Mouse (Mus musculus) naive thymus-derived CD4-positive, alpha-beta T cell, adult 2 months (primary cell): ENCODE measurements around the gene Klf7.

Experiments
- DNase-seq: peaks from one replicate; pipeline ENCODE4 v3.0.0-alpha.2; 2011; ENCODE audit warnings: low read depth

Gene Klf7

DNA sequence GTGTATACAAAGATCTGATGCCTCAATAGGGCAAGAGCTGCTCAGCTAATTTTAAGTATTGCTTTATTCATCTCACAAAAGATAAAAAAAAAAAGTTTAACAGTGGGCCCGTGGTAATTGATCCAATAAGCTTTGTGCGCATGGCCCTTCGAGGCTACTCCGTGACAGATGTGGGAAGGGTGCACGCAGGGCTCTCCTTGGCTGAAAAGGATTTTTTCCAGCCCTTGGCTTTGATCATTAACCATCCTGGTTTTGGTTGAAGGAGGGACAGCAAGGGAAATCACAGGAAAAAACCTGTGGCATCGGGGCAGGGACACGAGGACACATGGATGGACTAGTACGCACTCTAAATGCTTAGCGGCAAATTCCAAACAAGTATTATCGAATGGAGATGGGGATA lies 60.6 kb downstream of the Klf7 start:
- no peak for DNase-seq

DNA sequence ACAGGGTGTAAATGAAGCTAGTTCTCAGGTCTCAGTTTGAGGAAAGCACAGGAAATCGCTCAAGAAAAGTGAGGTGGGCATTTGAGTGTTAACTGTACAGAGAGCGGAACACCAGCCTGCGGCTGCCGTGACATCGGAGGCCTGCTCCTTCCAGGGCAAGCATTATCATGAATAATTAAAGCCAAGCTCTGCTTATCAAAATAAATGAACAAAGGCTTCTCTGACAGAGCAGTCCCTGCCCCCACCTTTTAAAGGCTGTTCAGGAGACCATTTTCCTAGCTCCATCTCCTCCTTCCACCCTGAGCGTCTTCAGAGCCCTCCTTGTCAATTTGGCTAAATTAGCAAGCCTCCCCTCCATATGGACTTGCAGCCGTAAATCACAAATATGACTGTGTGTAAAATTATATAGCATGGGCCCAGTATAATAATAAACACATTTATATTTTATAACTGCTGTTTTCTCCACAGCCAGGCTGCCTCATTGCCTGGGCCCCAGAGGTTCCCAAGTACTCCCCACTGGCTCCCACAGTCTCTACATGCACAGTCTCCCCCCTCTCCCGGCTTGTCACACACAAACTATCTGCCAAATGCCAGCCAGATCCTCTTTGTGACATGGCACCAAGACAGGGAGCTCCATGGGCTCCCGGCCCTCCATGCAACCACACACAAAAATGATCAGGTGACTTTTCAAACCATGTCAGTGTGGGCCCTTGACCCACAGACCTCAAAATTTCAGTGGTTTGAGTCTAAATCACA lies 61.2 kb downstream of the Klf7 start:
- DNase-seq: no peak

DNA sequence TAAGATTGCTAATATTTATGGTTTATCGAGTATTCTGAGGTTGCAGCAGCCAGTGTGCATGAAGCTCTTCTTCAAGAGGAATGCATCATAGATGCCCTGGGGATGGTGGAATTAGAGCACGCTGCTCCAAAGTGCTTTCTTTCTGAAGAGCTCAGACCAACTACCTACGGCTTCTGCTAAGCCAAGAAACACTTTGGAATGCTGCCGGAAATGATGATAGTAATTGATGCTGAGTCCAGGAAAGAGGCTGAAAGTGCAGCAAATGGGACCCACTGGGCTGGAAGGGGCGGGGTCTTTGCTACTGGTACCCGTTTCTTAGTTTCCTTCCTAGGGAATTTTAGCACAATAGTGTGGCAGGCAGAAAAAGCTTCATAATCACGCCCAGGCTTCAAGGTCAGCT lies 62.0 kb downstream of the Klf7 start:
- no peak for DNase-seq

DNA sequence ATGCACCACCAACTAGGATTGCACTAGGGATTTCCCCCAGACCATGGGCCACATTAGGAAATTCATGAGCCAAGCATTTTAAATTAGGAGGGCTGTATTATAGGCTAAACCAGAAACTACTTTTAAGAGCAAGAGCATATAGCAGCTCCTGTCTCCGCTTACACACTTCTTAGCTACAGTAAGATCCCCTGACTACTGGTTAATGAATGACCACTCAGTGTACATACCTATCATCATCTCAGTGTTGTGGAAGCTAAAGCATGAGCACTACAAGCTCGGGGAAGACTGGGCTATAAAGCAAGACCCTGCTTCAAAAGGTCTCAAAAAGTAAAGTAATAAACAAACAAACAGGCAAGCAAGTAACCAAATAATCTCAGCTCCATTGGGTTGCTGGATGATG lies 65.5 kb downstream of the Klf7 start:
- no peak for DNase-seq

DNA sequence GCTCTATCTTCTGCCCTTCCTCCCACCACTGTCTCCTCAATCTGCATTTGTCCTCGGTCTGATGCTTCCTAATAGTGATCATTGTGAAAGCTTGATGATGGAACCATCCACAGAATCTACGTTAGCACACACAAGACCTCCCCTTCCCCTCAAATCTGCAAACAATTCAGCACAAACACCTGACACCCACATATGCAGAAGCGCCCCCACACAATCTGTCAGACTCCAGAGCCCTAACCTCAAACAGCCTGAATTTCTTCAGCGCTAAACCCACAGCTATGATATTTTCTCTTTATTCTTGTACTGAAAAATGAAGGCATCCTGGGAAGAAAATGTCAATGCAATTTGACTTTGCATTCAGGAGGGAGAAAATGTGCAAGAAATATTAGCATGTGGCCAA lies 66.1 kb downstream of the Klf7 start:
- DNase-seq: no peak

DNA sequence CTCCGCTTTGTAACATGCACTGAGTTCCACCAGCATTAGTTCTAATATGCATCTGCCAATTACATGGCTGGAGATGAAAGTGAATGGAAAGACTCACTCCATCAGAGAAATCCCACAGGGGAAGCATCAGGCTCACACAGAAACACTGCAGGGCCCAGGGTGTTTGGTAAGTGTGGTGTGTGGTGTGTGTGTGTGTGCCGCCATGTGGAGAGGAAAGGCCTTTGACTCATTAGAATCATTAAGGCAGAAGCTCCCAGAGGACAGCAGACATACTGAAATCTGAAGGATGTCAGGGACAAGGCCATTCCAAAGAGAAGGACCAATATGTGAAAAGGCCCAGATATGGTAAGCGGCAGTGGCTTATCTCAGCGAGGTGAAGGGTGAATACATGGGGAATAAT lies 66.9 kb downstream of the Klf7 start:
- DNase-seq: no peak

DNA sequence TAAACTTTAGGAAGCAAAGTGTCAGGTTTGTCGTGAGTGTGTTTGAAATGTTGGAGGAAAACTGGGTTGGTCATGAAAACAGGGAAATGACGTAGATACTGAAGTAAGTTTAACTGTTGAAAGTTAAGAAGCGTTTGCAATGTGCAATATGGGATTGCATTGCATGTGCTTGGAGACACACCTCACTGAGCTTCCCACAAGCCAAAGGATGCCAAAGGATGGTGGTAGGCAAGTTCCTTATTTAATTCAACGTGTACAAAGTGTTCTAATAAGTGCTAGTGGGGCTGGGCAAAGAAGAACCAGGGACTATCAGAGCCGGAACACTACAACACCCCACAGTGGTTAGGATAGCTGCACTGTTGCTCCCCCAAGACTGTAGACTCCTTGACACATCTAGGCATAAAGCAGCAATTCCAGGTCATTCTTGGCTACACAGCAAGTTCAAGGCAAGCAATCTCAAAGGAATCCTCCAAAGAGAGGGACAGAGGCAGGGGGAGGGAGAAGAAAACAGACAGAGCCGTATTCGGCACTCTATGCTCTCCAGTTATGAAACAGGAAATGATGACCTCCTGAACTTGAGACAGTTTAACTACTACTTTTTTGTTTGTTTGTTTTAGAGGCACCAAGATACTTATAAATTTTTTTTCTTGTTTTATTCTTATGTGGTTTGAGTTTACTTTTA lies 69.9 kb downstream of the Klf7 start:
- DNase-seq: peak; percentile 13

DNA sequence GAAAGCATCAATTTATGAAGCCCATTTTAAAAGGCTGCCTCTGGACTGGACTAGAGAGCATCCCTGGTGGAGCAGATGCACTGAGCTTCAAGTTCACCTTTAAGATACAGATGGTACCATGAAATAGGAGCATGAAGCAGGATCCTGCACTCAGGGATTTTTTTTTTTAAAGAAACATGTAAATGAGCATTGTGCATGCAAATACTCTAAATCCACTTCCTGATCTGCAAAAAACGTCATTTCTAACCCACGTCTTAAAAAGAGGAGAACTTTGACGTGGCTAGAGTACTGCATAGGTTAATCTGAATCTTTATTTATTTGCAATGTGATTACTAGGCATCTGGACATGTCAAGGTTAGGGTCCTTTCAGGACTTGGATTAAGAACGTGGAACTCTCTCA lies 73.5 kb downstream of the Klf7 start:
- DNase-seq: no peak

DNA sequence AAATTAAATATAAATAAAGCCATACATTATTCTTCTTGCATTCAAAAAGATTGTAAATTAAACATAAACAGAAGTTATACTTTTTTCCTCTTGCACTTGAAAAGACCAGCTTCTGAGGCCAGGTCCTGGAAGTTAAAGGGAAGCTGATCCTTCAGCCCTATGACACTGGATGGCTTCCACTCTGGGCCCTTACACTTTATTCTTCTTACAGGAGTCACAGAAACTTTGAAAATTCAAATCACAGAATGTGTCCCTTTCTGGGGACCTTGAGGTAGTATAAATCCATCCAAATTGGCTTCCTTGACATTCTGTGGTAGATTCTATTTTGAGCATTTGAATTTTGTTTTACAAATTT lies 75.3 kb downstream of the Klf7 start:
- no peak for DNase-seq

DNA sequence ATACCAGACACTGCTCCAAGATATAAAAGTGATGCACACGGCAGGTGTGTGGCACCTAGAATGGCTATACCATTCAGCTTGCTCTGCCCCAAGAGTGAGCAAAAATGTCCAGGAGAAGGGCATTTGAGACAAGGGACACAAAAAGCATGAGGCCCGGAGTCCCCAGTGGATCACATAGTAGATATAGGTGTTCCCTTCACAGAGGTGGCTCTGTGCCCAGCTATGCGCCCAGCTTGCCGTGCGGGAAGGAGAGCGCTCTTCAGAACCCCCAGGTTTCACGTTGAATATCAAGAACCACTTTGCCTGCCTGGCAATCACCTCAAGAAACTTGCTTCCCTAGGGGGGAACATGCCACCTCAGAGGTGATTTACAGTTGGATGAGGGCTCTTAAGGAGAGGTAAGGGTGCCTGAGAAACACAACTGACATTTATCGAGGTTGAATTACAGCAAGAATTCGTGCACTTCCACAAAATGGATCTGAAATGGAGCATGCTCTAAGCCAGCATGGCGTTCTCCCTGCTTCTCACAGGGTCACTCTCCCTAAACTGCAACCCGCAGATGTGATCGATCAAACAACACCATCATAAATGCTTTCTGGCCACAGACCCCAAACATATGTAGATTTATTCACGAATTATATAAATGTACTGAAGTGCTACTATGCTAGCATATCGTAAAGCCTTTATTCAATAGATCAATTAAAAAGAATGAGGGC lies 75.8 kb downstream of the Klf7 start:
- DNase-seq: no peak

DNA sequence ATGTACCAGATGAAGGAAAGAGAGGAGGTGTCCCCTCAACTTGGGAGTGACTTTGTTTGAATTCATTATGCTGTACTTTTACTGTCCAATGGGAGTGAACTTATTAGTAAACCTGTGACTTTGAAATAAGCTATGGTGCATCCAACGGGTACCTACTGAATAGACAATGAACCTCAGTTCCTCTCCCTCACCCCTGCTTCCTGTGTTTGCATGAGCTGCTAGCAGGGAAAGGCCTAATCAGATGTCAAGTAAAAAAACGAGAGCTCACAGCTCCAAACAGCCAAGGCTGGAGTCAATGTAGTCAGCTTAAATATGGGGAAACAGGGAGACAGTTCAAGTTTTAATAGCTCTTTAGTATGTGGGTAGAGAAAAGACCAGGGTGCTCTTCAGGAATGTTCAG lies 77.5 kb downstream of the Klf7 start:
- DNase-seq: peak; percentile 35

DNA sequence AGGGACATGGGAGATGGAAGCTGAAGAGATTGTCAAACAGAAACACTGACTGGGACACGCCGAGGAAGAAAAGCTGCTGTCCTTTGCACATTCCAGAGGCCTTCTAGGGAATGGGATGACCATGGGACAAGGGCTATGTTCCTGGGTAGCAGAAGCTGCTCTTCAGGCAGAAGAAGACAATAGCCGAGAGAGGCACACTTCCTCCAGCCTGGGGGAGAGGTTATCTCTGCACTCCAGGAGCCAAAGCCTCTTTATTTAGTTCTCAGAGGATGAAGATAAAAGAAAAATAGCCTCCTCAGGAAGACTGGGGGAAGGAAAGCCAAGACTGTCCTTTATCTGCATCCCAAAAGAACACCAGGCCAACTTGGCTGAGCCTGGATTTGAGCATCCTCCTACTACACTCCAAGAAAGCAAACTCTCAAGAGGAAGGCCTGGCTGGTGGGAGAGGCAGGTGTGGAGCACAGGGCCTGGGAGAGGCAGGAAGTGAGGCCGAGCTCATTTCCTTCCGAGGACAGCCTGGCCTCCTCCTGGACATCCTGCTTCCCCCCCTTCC lies 81.2 kb downstream of the Klf7 start:
- no peak for DNase-seq

DNA sequence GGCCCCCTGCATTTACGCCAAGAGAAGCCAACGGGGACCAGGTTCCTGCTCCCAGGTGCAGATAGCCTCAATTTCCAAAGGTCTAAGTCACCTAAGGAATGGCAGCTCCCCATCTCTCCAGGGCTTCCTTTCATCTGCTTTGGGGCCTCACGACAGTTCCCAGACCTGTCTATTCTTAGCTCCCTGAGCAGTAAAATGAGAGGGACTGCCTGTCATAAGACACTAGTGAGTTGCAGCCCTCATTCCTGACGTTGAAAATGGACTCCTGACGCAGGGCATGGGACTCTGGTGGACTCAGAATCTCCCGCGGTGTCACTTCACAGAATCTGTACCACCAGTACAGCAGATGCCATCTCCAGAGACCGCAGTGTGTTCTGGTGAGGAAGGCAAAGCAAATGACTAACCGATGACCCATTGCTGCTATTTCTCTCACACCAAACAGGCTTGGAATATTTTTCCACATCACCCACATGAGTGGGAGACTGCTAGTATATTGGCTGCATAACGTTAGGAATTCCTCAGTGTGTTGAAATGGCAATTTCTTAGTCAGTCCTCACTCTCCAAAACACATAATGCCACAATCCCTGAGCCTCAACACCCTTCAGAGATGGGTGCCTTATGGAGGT lies 81.9 kb downstream of the Klf7 start:
- DNase-seq: no peak

DNA sequence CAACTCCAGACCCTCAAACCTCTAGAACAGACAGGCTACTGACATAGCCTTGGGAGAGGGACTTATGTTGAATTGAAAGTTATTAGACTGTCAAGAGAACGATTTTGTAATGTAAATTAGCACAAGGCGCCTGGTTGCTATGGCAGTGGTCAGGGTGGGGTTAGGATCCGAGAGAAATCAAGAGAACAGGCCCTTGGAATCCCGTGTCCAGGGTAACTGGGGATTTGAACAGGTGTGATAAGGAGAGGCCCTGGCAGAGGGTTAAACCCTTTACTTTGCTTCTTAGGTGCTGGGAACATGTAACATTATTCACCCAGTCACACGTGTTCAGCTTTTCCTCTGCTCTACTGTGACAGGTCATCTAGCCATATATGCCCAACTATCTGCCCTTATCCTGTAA lies 83.7 kb downstream of the Klf7 start:
- DNase-seq: no peak

DNA sequence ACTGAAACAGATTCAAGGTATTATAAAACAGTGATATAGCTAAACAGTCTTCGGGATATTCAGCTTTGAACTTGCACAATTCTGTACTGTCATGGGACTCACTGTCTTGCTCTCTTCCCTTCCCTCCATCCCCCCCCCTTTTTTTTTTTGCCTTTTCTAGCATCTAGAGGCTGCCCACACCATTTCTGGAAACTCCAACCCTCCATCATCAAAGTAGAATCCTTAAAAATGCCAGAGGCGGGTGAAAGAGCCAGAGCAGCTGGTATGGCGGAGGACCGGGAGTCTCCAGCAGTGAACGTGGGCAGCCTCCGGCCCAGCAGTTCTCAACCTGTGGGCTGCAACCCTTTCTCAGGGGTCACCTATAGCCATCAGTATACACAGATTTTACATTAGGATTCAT lies 84.3 kb downstream of the Klf7 start:
- DNase-seq: no peak

DNA sequence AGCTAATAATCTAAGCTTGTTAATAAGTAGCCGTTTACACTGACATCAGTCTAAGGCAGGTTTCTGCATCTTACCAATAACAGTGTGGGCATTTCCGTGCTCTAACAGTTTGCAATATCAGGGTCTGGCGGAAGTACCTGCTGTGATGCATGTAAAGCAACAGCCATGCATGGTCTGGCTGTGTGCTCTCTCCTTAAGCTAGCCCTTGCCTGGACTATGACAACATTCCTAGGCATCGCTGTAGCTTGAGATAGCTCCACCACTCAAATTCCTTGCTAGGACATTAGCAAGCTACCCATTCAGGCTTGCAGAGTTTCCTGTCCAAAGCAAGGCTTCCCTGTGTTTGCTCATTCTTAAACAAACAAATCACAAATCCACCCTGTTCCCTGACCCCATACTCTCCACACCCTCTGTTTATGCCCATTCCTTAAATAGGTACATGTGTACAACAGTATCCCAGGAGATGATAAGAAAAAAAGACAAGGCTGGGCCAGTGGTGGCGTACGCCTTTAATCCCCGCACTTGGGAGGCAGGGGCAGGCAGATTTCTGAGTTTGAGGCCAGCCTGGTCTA lies 85.1 kb downstream of the Klf7 start:
- no peak for DNase-seq

DNA sequence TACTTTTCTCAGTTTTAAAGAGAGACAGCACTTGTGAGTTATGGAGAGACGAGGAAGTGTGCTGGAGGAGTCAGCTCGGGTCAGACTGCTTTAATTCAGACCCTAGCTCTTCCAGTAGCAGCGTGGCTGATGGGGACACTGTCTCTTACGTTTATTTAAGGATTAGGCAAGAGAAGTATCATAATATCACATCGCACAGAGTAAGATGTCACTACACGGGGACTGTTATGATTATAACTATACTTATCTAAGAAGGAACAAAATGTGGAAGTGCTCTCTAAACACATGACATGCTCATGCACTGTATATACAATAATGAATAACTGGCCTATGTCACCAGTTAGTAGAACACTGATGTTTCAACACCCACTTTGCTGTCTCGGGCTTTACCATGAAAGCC lies 86.3 kb downstream of the Klf7 start:
- no peak for DNase-seq

DNA sequence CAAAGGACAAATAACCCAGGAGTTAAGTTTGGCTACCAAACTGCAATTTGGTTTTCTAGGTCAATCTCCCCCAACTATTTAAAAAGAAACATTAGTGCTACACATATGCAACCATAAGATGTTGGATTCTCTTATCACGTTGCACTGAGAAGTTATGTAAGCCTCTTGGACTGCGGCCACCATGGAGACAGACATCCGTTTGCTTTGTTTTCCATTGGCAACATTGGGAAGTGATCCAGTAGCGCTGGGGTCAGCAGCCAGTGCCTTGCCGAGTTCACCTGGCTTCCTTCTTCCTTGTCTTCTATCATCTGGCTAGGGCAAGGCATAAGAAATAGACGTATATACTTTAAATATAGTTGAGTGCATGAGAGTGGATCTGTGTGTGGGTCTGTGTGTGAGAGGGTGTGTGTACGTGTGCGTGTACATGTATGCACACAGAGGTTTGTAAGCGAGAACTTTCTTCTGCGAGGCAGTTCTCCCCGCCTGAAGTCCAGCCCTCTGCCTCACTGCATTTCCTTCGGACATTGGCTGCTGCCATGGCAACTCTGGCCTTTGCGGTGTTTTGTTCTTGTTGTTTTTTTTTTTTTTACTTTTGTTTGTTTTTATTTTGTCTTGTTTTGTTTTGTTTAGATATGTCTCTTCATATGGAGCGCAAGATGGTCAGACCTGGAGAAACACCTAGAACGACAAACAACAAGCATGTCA lies 86.8 kb downstream of the Klf7 start:
- DNase-seq: no peak

DNA sequence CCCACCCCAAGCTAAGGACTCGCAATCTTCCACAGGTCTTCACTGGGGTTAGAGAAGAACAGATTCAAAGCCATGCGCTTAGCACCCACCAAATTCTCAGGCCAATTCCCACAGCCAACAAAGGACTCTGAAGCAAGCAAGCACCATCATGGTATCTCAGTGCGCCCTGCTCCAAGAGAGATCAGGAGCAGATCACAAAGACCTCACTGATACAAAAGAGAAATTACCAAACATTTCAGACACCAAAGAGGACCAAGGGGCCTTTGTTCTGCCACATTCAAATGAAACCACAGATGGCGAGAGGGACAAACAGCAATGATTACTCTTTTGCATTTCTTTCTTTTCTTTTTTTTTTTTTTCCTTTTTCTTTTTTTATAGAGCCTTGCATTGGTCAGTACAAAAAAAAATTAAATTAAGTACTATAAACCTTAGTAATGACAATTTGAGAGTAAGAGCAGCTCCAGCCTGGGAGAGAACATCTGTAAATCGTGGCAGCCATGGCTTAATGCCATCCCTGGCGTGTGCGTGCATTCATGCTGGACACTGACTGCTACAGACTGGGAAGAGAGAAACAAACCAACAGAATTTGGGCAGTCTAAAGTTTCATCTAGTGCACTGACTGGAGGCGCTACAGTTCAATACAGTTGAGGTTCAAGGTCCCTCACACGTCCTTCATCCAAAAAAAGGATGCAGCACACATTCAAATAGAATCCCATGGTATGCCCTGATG lies 89.4 kb downstream of the Klf7 start:
- no peak for DNase-seq

DNA sequence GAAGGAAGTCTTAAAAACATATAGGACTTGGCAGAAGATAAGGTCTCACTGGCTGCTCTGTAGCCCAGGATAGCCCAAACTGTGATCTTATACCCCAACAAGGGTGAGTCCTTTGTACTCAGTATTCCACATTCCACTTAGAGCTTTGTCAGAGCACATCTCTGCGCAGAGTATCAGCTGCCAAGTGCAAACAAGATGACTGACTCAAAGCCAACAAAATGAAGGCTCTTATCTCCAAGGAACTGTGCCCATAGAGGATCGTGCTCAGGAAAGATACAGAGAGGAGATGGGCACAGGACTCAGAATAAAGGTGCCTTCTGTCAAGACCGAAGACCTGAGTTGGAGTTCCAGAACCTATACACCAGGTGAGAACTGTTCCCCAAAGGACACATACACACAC lies 100.1 kb downstream of the Klf7 start:
- DNase-seq: no peak
